Mouse (Mus musculus) small intestine, adult 2 months (tissue): ENCODE results near the gene Slc16a3. TPM values are rescaled to one million over a fixed set of nuclear protein-coding genes. Genes with fewer than 3 reads are reported as not detected.

Experiments
- H3K27ac ChIP-seq: fragments of 200-500 bp; 2 replicates; pipeline ENCODE4 v1.5.1; 2012; ENCODE audit warnings: low read depth, low read length, control low read depth, inconsistent platforms; ENCODE audit not compliant: insufficient read depth
- H3K27me3 ChIP-seq: fragments of 200-500 bp; 2 replicates; pipeline ENCODE4 v1.6.1; 2012; ENCODE audit warnings: mild to moderate bottlenecking, moderate library complexity, low read length, inconsistent platforms; ENCODE audit not compliant: control insufficient read depth, insufficient read depth
- H3K36me3 ChIP-seq: fragments of 200-500 bp; 2 replicates; pipeline ENCODE4 v1.6.1; 2012; ENCODE audit warnings: mild to moderate bottlenecking, low read length, control low read depth, inconsistent platforms; ENCODE audit not compliant: control insufficient read depth, insufficient read depth
- H3K4me1 ChIP-seq: fragments of 200-500 bp; 2 replicates; pipeline ENCODE4 v1.6.1; 2012; ENCODE audit warnings: low read length, inconsistent platforms, mixed read lengths; ENCODE audit not compliant: control insufficient read depth, insufficient read depth, insufficient read length
- H3K4me3 ChIP-seq: fragments of 200-500 bp; 2 replicates; pipeline ENCODE4 v1.5.1; 2012; ENCODE audit warnings: low read depth, mild to moderate bottlenecking, control low read depth, inconsistent platforms, low read length, moderate library complexity
- CTCF ChIP-seq: fragments of 200-500 bp; IDR thresholded peaks from 2 replicates; pipeline ENCODE4 v1.5.1; 2012; ENCODE audit warnings: low read depth, mild to moderate bottlenecking, control low read depth, inconsistent platforms, low read length, moderate library complexity, mixed read lengths; ENCODE audit not compliant: insufficient replicate concordance, insufficient read length; ENCODE audit errors: extremely low read depth
- POLR2A ChIP-seq: fragments of 200-500 bp; IDR thresholded peaks from 2 replicates; pipeline ENCODE4 v1.6.1; 2012; ENCODE audit warnings: low read depth, mild to moderate bottlenecking, control low read depth, inconsistent platforms, low read length, moderate library complexity
- WGBS: fragments of 180-500 bp; shearing (Covaris S2); methylation state at CpG from one replicate; pipeline ENCODE4 v1.1.7; 2018; 5-methylcytosine and 5-hydroxymethylcytosine counted together
- polyA plus RNA-seq: library from polyadenylated mRNA; depleted of rRNA; stranded (reverse); fragments of >200 nt; gene quantifications from 2 replicates; pipeline ENCODE4 v1.2.3, GENCODE M21; 2012

Gene Slc16a3
- polyA plus RNA-seq, 1 experiment: 68.9 TPM

- H3K36me3 ChIP-seq: peaks cover 63% of the 10 kb centered on the region
- no peaks in the 10 kb centered on the region for H3K27me3 ChIP-seq
- H3K4me3 ChIP-seq: no peak overlapping the region
- TF ChIP-seq CTCF (no peak), POLR2A (no peak)
- peaks cover 4% of the 10 kb centered on the region; the same call in 1 of the 2 replicates for H3K4me1 ChIP-seq
- no peak overlapping the region for H3K27ac ChIP-seq
- WGBS: 93% methylated on average over 7 of the region's 7 CpGs
Observed at GRCm38 (mm10) chr11:120962909-120963308, 14.6 kb downstream of the Slc16a3 start.

- no peaks in the 10 kb centered on the region for H3K27me3 ChIP-seq
- WGBS: 81% methylated on average over 10 of the region's 10 CpGs
- TF ChIP-seq CTCF: no peak
Observed at GRCm38 (mm10) chr11:120964195-120965157, 16.2 kb downstream of the Slc16a3 start.

GRCm38 (mm10) chr11:120965587-120965986 lies 17.3 kb downstream of the Slc16a3 start:
- 89% methylated on average over 4 of the region's 4 CpGs for WGBS
- peaks cover 84% of the 10 kb centered on the region for H3K36me3 ChIP-seq

More at GRCm38 (mm10) chr11:120964195-120965157, 16.2 kb downstream of the Slc16a3 start:
- H3K4me1 ChIP-seq: no peaks in the 10 kb centered on the region
- H3K4me3 ChIP-seq: no peak overlapping the region
- peaks cover 74% of the 10 kb centered on the region for H3K36me3 ChIP-seq
- H3K27ac ChIP-seq: no peak overlapping the region

GRCm38 (mm10) chr11:120969742-120970141 lies 21.5 kb downstream of the Slc16a3 start:
- no peak for TF ChIP-seq POLR2A
- TF ChIP-seq CTCF: no peak
- H3K27me3 ChIP-seq: no peaks in the 10 kb centered on the region
- no peak overlapping the region for H3K4me3 ChIP-seq
- H3K4me1 ChIP-seq: no peaks in the 10 kb centered on the region; the same call in 1 of the 2 replicates
- WGBS: 93% methylated on average over 5 of the region's 5 CpGs
- H3K27ac ChIP-seq: no peak overlapping the region
- peaks cover 81% of the 10 kb centered on the region for H3K36me3 ChIP-seq

More at GRCm38 (mm10) chr11:120965587-120965986, 17.3 kb downstream of the Slc16a3 start:
- no peaks in the 10 kb centered on the region for H3K4me1 ChIP-seq
- no peak overlapping the region for H3K4me3 ChIP-seq
- no peaks in the 10 kb centered on the region for H3K27me3 ChIP-seq
- no peak for TF ChIP-seq POLR2A
- TF ChIP-seq CTCF: no peak
- no peak overlapping the region for H3K27ac ChIP-seq

GRCm38 (mm10) chr11:120971237-120971636 lies 23.0 kb downstream of the Slc16a3 start:
- WGBS: 80% methylated on average over 5 of the region's 5 CpGs

GRCm38 (mm10) chr11:120973318-120973717 lies 25.0 kb downstream of the Slc16a3 start:
- TF ChIP-seq CTCF: no peak
- no peak for TF ChIP-seq POLR2A
- no peak overlapping the region for H3K4me3 ChIP-seq
- H3K36me3 ChIP-seq: peaks cover 68% of the 10 kb centered on the region
- 47% methylated on average over 6 of the region's 6 CpGs for WGBS
- H3K27ac ChIP-seq: no peak overlapping the region
- H3K4me1 ChIP-seq: no peaks in the 10 kb centered on the region; the same call in 1 of the 2 replicates
- no peaks in the 10 kb centered on the region for H3K27me3 ChIP-seq

More at GRCm38 (mm10) chr11:120971237-120971636, 23.0 kb downstream of the Slc16a3 start:
- H3K36me3 ChIP-seq: peaks cover 74% of the 10 kb centered on the region
- H3K4me1 ChIP-seq: no peaks in the 10 kb centered on the region; the same call in 1 of the 2 replicates
- no peak overlapping the region for H3K4me3 ChIP-seq
- no peak overlapping the region for H3K27ac ChIP-seq
- no peak for TF ChIP-seq CTCF
- no peak for TF ChIP-seq POLR2A
- H3K27me3 ChIP-seq: no peaks in the 10 kb centered on the region
